Mouse (Mus musculus) spleen, adult 2 months (tissue): ENCODE measurements around the gene Akr1cl.

Experiments
- CTCF ChIP-seq: fragments of 200-500 bp; IDR thresholded peaks from 2 replicates; pipeline ENCODE4 v1.5.1; 2011; ENCODE audit warnings: mild to moderate bottlenecking, inconsistent platforms; ENCODE audit not compliant: insufficient read depth, insufficient read length, insufficient replicate concordance; ENCODE audit errors: extremely low read depth
- POLR2A ChIP-seq: fragments of 200-500 bp; IDR thresholded peaks from 2 replicates; pipeline ENCODE4 v1.6.1; 2011; ENCODE audit warnings: low read depth, low read length, inconsistent platforms

GRCm38 (mm10) chr1:65052140-65052539, 19.6 kb upstream of the Akr1cl start:
- TF ChIP-seq CTCF (no peak), POLR2A (no peak)
